Mouse (Mus musculus) common myeloid progenitor, adult 5-6 weeks (primary cell): ENCODE results near the gene Rnf144a. TPM values are rescaled to one million over a fixed set of nuclear protein-coding genes. Genes with fewer than 3 reads are reported as not detected.

Experiments
- total RNA-seq: library from RNA; stranded (forward); fragments of 200-1000, 187-1606 nt; gene quantifications from 2 replicates; pipeline ENCODE4 v1.2.3, GENCODE M21; 2017

The Rnf144a gene
- total RNA-seq, 1 experiment from 2014 or later: 42.0 TPM

Other genes with a start within 250 kb of the Rnf144a start
- gene Rsad2, start 41.2 kb upstream of the Rnf144a start, total RNA-seq: 1.8 and 4.1 TPM in 2 replicates
- gene Cmpk2, start 54.0 kb upstream of the Rnf144a start, total RNA-seq: 11.2 and 15.8 TPM in 2 replicates